Mouse (Mus musculus) embryo, embryonic 10.5 days (tissue): ENCODE measurements around the gene Calu.
"Not testable (repeated sequence)": the region's sequence is repeated elsewhere in the genome, so short reads cannot be mapped to it uniquely, and the experiment has no call there.

Experiments
- DNase-seq: peaks from one replicate; pipeline ENCODE4 v3.0.0-alpha.2; 2015; ENCODE audit warnings: low spot score

Gene Calu

GRCm38 (mm10) chr6:29347665-29348370 lies at the start of gene Calu:
TSS of gene Calu (plus strand) at chr6:29348069.
- DNase-seq = peak; percentile 100

GRCm38 (mm10) chr6:29299112-29299511 lies 48.8 kb upstream of the Calu start:
- no peak for DNase-seq

GRCm38 (mm10) chr6:29303251-29303650 lies 44.6 kb upstream of the Calu start:
- no peak for DNase-seq

GRCm38 (mm10) chr6:29303726-29304125 lies 44.1 kb upstream of the Calu start:
- no peak for DNase-seq

- DNase-seq = no peak
Measured at GRCm38 (mm10) chr6:29305462-29305861, 42.4 kb upstream of the Calu start.

- DNase-seq = no peak
Measured at GRCm38 (mm10) chr6:29308846-29309605, 38.8 kb upstream of the Calu start.

GRCm38 (mm10) chr6:29313690-29314202 lies 34.1 kb upstream of the Calu start:
- no peak for DNase-seq

GRCm38 (mm10) chr6:29317286-29317685 lies 30.6 kb upstream of the Calu start:
- DNase-seq = no peak

- DNase-seq = no peak
Measured at GRCm38 (mm10) chr6:29317941-29318340, 29.9 kb upstream of the Calu start.

GRCm38 (mm10) chr6:29318879-29319278 lies 29.0 kb upstream of the Calu start, which contains the start of gene Fam71f1:
TSS of gene Fam71f1 (plus strand) at chr6:29319140.
- peak; percentile 36 for DNase-seq

- no peak for DNase-seq
Measured at GRCm38 (mm10) chr6:29321586-29321985, 26.3 kb upstream of the Calu start.

- DNase-seq = no peak
Measured at GRCm38 (mm10) chr6:29322147-29322546, 25.7 kb upstream of the Calu start.

GRCm38 (mm10) chr6:29322735-29323134 lies 25.1 kb upstream of the Calu start:
- DNase-seq = no peak

GRCm38 (mm10) chr6:29326961-29327360 lies 20.9 kb upstream of the Calu start:
- DNase-seq = no peak

GRCm38 (mm10) chr6:29329514-29329913 lies 18.4 kb upstream of the Calu start:
- no peak for DNase-seq

GRCm38 (mm10) chr6:29346512-29346911 lies 1.4 kb upstream of the Calu start:
- not testable (repeated sequence) for DNase-seq

- DNase-seq = no peak
Measured at GRCm38 (mm10) chr6:29347189-29347588, 680 bp upstream of the Calu start.

GRCm38 (mm10) chr6:29348371-29348724 lies 479 bp downstream of the Calu start:
- DNase-seq = no peak

GRCm38 (mm10) chr6:29351613-29352012 lies 3.7 kb downstream of the Calu start:
- peak; percentile 27 for DNase-seq

GRCm38 (mm10) chr6:29352816-29353215 lies 4.9 kb downstream of the Calu start:
- no peak for DNase-seq

GRCm38 (mm10) chr6:29359386-29359785 lies 11.5 kb downstream of the Calu start:
- DNase-seq = no peak

GRCm38 (mm10) chr6:29360211-29360610 lies 12.3 kb downstream of the Calu start:
- no peak for DNase-seq
